Mouse (Mus musculus) frontal cortex, postnatal 36 days (tissue): Measurements from ENCODE around the gene Ola1.

Experiments used
- DNase-seq, 2 experiments: peaks; one replicate each; pipeline ENCODE4 v3.0.0; 2022; ENCODE audit warnings: low spot score in 2 of 2

The Ola1 gene

DNA sequence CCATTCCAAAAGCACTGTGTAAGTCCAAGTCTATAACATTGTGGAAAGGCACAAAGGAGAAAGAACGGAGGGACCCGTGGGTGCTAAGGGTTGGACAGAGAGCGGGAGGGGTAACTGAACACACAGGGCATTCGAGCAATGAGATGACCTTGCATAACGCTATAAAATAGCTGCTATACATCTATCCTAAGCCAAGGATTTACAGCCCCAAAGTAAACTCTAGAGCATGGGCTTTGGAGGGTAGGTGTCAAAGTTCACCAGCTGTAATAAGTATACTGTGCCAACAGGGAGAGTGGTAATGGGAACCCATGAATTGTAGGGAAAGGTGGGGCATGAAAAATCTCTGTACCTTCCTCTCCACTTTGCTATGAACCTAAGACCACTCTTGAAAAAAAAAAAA is at the start of gene Ola1:
Ola1 (minus strand) TSS at position 12 of the 400 bp plus-strand sequence.
- DNase-seq = no peak

DNA sequence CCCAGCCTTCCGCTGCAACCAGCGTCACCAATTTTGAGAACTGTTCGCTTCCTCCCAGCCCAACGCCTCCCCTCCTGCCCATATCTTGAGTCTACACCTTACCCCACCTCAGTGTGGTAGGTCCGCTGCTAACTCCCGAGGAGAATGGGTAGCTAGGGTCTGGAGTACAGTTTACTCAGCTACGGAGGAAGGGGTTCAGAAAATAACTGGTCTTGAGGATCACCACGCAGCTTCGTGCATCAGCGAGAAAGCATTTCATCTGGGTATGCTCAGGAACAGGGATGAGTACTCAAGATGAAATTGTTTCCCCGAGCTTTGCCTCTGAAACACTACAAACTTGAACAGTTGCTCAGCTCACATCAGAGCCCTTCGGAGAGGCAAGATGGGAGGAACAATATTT is 49.6 kb upstream of the Ola1 start:
- DNase-seq = no peak

DNA sequence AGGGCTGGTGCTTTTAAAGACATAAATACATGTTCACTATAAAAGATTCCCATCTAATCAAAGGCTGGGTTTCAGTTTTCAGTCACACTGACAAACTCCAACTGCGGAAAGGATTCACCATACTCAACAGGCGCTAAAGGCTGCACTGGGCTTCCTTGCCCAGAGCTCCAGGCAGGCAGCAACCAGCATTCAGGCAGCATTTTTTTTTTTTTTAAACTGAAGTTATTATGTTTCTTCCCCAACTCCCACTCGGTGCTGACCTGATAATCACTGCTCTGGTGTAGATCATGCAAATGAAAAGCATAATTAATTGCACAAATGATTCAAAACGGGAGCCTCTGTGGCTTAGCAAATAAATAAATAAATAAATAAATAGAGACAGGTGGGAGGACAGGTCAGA is 49.1 kb upstream of the Ola1 start:
- no peak for DNase-seq

DNA sequence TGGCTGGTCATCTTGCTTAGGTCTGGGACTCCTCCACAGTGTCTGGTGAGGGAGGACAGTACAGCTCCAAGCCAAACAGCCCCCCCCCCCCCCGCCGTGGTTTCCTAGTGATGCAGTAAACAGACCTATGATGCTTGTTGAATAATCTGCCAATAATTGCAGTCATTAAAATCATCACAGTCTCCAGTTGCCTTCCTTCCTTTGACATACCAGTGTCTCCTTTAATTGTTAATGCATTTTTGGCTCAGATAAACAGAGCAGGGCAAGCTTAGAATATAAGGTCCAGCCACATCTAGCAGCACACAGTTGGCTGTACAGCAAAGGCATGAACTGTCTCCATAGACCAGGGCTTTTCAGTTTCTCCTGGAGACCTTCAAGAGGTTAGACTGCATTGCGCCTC is 48.5 kb upstream of the Ola1 start:
- no peak for DNase-seq

DNA sequence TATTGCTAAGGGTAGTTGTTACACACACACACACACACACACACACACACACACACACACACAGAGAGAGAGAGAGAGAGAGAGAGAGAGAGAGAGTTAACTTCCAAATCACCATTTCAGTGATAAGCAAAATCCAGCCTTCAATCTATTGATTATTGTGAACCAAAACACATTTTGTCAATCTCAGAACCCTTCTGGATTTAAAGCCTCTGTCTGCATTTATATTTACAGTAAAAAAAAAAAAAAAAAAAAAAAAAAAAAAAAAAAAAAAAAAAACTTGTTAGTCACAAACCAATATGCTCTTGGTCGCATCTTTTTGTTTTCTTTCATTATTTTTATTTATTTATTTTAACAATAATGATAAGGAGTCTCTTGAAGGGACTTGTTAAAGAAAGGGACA is 47.9 kb upstream of the Ola1 start:
- DNase-seq = no peak

DNA sequence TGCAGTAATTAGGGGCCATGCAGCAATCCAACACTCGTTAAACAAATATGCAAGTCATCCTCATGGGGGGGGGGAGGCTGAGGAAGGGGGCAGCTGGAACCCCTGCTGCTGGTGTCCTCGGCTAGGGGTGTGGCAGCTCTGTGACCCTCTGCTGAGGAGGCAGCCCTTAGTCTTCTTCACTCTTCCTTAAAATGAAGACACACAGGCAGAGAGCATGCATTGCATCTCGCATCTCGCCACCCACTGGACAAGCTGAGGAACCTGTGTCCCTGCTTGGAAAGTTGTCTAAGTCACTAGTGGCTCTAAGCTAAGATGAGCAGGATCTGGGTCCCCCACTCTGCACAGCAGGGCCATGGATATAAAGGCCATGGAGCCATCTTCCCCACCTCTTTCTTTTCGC is 47.3 kb upstream of the Ola1 start:
- no peak for DNase-seq

DNA sequence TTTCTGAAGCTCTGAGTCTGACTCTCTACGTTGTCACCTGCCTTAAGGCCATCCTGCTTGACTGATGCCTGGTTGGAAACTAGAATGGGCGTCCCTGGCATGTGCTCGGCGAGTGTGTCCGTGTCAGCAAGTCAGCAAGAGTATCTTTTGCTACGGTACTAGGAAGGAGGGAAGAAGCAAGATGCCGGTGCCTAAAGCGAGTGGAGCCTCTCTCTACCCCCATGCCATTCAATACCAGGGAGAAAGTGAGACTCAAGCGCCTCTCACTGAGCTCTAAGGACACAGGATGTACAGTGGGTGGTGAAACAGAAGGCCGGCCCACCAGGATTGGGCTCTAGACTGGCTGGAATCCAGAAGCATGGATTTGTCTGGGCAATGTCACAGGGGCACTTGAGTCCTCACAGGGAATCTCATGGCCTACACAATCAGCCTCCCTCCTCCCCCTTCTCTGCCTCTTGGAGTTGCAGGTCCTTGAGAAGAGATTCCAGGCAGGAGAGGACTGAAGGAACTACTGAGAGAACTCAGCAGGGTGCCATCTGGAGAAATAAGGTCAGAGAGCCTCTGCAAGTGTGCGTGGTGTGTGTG is 46.0 kb upstream of the Ola1 start:
- no peak for DNase-seq

DNA sequence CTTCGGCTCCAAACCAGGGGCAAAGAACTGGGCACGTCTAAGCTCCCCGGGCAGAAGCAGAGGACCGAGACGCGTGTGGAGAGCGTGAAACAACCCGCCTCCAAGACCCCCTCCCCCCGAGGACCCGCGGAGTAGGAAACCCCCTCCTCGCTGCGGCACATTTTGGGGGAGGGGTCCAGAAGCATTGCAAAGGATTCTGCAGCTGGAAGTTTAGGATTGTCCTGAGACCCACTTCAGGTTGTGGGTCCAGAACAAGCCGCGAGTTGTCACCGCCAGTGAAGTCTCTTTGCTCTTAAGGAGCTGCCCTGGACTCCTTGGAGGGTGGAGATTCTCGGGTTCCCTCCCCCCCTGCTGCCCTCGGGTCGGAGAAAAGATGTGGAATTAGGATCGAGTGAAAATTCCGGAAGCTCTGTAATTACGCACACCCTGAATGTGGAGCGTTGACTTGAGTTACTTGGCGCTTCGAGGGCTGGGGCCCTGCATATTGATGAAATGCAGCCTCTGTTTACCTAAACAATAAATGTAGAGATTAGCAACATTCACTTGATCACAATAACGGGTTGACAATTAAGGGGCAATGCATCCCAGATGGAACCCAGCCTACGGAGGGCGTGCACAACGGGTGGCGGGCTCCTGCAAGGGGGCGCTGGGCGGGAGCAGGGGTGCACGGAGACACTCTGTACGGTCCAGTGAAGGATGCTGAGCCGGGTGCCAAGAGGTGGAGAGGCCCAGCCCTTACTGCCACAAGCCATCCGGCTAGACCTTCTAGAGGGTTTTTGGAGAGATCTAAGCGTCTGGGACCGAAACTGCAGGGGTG is 45.3 kb upstream of the Ola1 start:
- no peak for DNase-seq

DNA sequence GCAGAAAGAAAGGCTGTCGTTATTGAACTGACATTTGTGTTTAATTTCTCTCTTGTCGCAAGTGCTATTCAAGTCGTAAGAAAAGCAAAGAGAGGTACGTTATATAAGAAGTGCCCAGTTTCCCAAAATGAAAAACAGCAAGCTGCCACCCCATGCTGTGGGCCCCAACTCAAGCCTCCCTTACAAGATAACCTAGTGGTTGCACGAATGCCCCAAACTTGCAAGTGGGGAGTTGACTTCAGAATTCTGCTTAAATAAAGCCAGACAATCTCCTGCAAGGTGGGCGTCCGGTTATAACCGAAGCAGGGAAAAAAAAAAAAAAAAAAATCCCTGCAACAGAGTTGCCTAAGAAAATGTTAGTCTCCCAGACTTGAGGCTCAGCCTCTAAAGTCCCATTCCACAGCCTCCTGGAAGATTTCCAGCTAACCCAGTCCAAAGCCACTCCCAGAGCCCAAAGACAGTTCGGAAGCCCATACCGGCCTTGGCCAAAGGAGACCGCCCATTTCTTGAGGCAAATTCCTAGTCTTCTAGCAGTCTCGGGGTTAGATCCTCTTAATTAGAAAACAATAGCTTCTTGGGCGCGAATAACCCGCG is 44.5 kb upstream of the Ola1 start:
- DNase-seq = no peak

DNA sequence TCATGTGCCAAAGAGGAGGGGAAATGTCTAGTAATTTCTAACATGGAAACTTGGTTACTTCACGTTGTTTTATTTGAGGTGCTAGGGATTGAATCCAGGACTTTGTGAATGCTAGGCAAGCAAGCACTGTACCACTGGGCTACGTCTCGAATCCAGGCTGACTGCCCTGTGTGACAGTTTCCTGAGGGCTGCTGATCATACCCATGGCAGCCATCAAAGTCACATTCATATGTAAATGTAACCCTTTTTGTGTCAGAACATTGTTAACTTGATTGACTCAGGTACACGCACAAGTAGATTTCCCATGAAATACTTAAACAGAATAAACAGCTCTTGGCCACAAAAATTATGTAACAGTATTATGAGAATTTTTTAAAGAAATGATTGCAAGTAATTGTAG is 30.0 kb upstream of the Ola1 start:
- no peak for DNase-seq

DNA sequence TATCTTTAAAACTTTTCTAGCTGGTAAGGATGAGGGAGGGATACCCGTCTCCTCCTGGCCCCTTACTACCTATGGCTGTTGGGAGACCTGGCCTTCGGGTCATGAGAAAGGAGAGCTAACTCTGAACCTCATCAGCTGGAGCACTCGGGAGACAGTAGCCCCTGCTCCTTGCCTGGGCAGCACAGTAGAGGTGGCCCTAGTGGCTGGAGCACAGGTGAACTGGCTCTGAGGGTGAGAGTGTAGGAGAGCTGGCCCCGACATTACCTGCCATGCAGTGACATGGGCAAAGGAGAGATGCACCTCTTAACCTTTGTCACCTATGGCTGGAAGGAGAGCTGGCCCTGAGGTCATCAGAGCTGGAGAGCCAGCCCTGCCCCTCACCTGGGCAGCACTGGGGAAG is 22.6 kb upstream of the Ola1 start:
- no peak for DNase-seq

DNA sequence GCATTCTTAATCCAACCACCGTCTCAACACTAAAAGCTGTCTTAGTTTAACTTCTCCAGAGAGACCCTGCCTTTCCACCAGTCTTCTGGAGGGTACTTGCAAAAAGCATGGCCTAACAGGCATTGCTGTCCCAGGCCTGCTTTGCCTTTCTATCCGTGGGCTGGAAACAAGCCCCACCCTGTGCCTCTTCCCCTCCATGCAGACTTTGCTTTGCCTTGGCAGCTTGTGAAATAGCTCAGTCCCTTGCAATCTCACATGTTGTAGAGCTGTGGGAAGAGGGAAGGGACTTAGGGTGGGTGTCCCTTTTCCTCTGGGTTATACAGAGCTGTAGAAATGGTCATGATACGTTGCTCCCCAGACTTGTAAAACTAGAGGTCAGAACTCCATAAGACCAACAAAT is 12.4 kb upstream of the Ola1 start:
- DNase-seq = no peak

DNA sequence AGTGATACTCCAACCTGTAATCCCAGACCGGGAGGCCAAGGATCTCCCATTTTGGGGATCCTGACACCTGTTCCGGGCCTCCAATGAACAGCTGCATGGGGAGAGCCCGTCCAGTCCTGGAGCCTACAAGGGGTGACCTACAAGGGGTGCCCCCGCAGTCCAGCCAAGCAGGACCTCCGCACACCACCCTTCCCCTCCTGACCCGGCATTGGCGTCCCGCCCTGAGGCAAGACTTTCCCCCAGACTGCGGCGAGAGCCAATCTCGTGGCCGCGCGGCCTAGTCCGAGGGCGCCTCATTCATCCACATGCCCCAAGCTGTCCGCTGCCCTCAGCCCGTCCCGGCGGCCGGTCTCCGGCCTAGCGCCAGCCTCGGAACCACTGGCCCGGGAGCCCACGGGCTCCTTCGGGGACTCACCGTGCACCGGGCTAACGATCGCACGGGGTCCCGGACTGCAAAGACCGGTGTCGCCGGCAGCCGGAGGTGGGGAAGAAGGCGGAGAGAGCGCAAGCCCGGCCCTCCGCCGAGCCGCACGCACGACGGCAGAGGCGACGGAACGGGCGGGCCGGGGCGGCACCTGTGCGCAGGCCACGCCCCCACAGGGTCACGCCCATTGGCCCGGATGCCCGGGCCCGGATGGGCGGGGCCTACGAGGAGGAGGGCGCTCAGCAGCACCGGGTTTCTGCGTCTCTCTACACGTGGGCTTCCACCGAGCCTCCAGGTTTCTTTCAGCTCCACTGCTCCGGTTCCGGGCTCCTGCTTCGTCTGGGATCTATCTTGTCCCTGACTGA is 4.7 kb downstream of the Ola1 start:
- DNase-seq = peak; percentile 89 to 92

DNA sequence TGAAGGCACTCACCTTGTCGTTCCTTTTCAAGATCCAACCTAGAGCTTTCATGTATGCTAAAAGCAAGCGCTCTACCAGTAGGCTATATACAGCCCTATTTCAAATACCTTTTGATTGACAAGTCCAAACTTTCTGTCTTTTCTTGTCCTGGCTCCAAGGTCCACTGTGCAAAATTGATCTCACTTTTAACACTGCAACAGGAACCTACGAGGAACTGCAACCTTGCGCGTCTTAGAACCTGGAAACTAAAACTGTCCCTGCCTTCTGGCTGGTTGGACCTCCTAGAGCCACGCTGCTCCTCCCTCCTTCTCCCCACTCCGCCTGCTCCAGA is 5.2 kb downstream of the Ola1 start:
- no peak for DNase-seq

DNA sequence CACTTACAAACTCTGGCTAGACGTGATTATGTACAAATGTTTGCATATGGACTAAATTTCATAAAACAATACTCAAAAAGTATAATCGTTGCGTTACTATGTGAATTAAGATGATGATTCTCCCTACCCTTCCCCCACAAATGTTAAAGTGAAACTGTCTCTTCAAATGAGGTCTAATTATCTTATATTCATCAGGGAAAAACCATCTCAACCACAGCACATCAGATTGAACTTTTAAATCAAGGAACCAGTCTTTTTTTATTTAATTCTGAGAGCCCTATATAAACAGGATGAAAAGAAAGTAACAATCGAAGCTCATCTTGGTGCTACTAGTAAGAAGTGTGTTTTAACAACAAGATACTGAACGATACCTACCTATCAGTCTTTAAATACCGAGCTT is 14.4 kb downstream of the Ola1 start:
- DNase-seq = no peak

DNA sequence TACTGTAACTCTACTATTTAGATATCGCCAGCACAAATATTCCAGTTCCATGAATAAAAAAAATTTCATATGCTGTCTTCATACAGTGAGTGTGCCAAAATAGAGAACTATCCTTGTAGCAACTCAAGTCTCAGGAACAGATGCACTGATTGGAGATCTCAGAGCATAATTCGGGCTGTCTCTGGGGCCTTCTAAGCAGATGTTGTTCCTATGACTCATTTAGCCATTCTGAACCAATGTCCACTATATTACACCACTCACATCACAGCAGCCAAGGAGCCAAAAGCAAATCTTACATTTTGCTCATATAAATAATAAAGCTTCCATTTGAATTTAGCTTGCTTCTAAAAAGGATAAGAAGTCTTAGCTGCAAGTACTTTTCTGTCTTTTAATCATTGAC is 30.2 kb downstream of the Ola1 start:
- no peak for DNase-seq

DNA sequence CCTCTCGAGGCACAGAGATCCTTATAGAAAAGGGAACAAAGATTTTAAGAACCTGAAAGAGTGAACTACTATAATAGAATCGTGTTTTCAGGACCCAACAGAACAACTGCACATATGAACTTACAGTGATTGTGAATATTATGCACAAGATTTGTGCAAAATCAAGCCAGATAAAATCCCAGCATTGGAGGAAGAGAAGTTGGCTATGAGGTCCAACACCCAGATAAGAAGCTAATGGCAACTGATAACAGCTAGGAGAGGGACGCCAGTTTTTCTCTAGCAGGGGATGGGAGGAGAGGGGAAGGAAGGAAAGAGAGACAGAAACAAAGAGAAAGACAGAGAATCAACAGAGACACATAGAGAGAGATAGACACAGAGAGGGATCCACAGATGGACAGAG is 33.5 kb downstream of the Ola1 start:
- DNase-seq = no peak

DNA sequence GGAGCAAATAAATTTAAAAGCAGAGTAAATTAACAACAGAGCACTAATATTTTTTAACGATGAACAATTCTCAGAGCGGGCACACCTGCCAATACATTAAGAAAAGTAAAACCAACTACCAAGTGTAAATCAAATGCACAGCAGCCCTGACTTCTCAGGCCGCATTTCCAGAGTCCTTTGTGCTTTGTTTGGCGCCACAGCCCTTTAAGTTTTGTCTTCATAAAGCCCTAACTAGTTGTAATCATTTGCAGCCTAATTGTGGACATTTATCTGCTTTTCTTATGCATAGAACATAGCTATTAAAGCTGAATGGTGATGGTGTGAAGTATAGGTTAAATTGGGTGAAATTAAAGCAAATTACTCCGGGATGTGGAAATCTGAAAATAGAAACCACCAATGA is 49.2 kb downstream of the Ola1 start:
- no peak for DNase-seq

DNA sequence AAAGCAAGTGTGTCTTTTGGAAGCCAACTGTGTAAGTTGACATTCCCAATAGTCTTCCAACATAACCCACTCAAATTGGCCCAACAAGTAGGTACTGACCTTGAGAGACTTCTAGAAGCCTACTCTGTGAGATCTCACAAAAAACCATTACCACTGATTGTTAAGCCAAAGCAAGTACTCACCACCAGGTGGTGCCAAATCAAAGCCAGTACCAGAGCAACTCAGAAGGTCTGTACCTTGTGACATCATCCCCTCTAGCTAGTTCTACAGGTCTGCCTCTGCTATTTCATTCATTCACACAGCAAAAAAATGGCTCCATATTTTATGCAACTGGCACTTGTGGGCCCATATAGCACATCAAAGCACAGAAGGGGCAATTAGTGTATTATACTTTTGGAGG is 51.6 kb downstream of the Ola1 start:
- peak in 1 of 2 experiments; percentile 41 for DNase-seq

DNA sequence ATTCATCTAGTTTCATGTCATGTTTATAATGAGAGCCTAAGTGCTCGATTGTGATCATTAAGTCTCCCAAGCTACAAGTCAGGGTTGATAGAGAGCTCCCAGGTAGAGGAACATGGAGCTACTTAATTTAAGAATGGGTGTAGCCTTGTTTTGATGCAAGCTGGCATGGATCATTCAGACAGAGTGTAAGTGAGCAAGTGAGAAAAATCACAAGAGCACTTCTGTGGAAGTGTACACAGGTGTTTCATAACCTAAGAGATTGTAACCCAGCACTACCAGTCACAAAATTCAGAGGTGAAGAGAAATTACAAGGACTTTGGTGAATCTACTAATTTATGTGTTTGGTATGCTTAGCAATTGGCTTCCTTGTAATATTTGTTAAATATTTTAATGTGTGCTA is 54.1 kb downstream of the Ola1 start:
- DNase-seq = no peak

DNA sequence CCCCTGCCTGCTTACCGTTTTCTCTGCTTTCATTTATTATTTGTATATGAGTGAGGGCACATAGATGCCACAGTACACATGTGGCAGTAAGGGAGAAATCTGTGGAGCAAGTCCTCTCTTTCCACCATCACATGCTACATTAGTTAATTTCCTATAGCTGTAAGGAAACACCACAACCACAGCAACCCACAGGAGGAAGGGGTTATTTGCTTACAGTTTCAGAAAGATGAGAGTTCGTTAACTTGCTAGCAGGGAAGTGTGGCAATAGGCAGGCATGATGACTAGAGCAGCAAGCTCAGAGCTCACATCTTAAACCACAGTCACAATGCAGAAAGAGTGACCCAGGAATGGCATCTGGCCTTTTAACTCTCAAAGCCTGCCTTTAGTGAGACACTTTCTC is 58.0 kb downstream of the Ola1 start:
- DNase-seq = no peak

DNA sequence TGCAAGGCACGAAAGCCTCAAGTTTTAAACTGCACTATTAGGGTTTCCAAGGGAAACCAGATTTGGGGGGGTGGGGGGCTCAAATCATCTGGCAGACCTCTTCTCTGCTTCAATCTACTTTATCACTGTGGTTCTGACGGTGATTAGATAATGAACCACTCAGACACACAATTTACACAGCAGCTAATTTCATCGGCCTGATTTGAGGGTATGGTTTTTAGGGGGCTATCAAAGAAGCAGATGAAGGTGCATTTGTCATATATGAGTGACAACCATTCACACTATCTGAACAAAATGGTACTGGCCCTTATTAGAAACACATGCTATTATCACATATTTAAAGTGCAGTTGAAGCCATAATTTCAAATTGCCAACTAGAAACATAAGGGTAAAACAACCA is 61.5 kb downstream of the Ola1 start:
- DNase-seq = no peak

DNA sequence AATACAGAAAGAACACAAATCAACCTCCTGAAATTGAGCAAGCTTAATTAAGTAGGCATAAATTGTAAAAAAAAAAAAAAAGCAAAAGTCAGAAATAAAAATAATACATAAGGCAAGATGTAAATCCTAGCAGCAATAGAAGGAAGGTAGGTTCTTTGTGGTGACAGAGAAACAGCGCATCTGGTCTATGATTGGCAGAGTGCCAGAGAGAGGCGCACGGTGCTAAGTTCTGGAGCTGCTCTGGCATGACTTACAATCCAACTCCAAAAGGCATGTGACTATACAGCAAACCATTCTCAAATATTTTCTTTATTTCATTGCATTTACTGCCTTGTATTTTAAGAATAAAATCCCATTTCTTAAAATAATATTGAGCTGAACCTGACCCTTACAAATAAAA is 68.2 kb downstream of the Ola1 start:
- DNase-seq = peak; percentile 26 to 30
